Mouse (Mus musculus) stomach, postnatal 0 days (tissue): ENCODE results near the gene Il27.

Experiments
- CTCF ChIP-seq: IDR thresholded peaks from 2 replicates; pipeline ENCODE4 v1.5.1; 2016; ENCODE audit warnings: antibody characterized with exemption, low read depth, mild to moderate bottlenecking, moderate library complexity
- EP300 ChIP-seq: optimal IDR thresholded peaks from 2 replicates; pipeline ENCODE3; 2016; ENCODE audit warnings: antibody characterized with exemption

GRCm38 (mm10) chr7:126598919-126599318 is 4.2 kb upstream of the Il27 start:
- no peak for TF ChIP-seq CTCF
- no peak for TF ChIP-seq EP300
